Mouse (Mus musculus) limb, embryonic 14.5 days (tissue): Measurements from ENCODE around the gene Slc5a5. TPM values are rescaled to one million over a fixed set of nuclear protein-coding genes. Genes with fewer than 3 reads are reported as not detected.

Experiments
- ATAC-seq: fragments of 200-750 bp; cut with Nextera tagmentation; 2 replicates; pipeline ENCODE4 v1.8.0; 2017; ENCODE audit warnings: low read depth, moderate number of reproducible peaks, moderate TSS enrichment; ENCODE audit not compliant: low FRiP score
- DNase-seq: peaks from one replicate; pipeline ENCODE4 v3.0.0-alpha.2; 2015; ENCODE audit warnings: low spot score
- H3K27ac ChIP-seq: fragments of 300-500 bp; sonication (generic); replicated peaks from 2 replicates; pipeline ENCODE4 v1.5.1; 2014; ENCODE audit warnings: low read depth, mild to moderate bottlenecking, low read length, moderate library complexity, mixed read lengths
- H3K27me3 ChIP-seq: fragments of 300-500 bp; sonication (generic); 2 replicates; pipeline ENCODE4 v1.6.1; 2014; ENCODE audit warnings: low read length, mixed read lengths; ENCODE audit not compliant: control insufficient read depth, insufficient read depth
- H3K36me3 ChIP-seq: fragments of 300-500 bp; sonication (generic); 2 replicates; pipeline ENCODE4 v1.6.1; 2014; ENCODE audit warnings: mild to moderate bottlenecking, low read length, moderate library complexity, mixed read lengths; ENCODE audit not compliant: control insufficient read depth, insufficient read depth
- H3K4me1 ChIP-seq: fragments of 300-500 bp; sonication (generic); 2 replicates; pipeline ENCODE4 v1.6.1; 2014; ENCODE audit warnings: antibody characterized with exemption, low read length, mixed read lengths; ENCODE audit not compliant: control insufficient read depth, insufficient read depth
- H3K4me2 ChIP-seq: fragments of 300-500 bp; sonication (generic); replicated peaks from 2 replicates; pipeline ENCODE4 v1.6.1; 2014; ENCODE audit warnings: low read depth, mild to moderate bottlenecking, low read length, moderate library complexity; ENCODE audit not compliant: severe bottlenecking
- H3K4me3 ChIP-seq: fragments of 300-500 bp; sonication (generic); replicated peaks from 2 replicates; pipeline ENCODE4 v1.5.1; 2014; ENCODE audit warnings: low read length
- H3K9ac ChIP-seq: fragments of 300-500 bp; sonication (generic); 2 replicates; pipeline ENCODE4 v1.6.1; 2014; ENCODE audit warnings: mild to moderate bottlenecking, low read depth, low read length, moderate library complexity; ENCODE audit not compliant: severe bottlenecking
- H3K9me3 ChIP-seq: fragments of 300-500 bp; sonication (generic); 2 replicates; pipeline ENCODE4 v1.6.1; 2016; ENCODE audit warnings: low read length; ENCODE audit not compliant: control insufficient read depth
- POLR2A ChIP-seq: fragments of 200-500 bp; IDR thresholded peaks from 2 replicates; pipeline ENCODE4 v1.8.0; 2012; ENCODE audit warnings: inconsistent platforms, mild to moderate bottlenecking, moderate library complexity, borderline replicate concordance; ENCODE audit not compliant: insufficient read depth, insufficient read length; ENCODE audit errors: extremely low read depth
- WGBS: fragments of 180-500 bp; shearing (Covaris S2); extraction: QIAGEN DNeasy Blood & Tissue Kit; methylation state at CpG from one replicate; pipeline ENCODE4 v1.1.7; 2014; 5-methylcytosine and 5-hydroxymethylcytosine counted together
- polyA plus RNA-seq, 2 experiments: library from polyadenylated mRNA; depleted of rRNA in 1 of 2; stranded (reverse) in 1 of 2; unstranded in 1 of 2; fragments of >200 nt; fragmentation: Nextera tagmentation in 1 of 2; extraction: Ambion mirVana in 1 of 2; gene quantifications; 2 replicates each; pipeline versions ENCODE4 v1.2.1 to v1.2.3; 2012 to 2014

Gene Slc5a5
- polyA plus RNA-seq, 2 experiments: 0.83 to 1.4 TPM

DNA sequence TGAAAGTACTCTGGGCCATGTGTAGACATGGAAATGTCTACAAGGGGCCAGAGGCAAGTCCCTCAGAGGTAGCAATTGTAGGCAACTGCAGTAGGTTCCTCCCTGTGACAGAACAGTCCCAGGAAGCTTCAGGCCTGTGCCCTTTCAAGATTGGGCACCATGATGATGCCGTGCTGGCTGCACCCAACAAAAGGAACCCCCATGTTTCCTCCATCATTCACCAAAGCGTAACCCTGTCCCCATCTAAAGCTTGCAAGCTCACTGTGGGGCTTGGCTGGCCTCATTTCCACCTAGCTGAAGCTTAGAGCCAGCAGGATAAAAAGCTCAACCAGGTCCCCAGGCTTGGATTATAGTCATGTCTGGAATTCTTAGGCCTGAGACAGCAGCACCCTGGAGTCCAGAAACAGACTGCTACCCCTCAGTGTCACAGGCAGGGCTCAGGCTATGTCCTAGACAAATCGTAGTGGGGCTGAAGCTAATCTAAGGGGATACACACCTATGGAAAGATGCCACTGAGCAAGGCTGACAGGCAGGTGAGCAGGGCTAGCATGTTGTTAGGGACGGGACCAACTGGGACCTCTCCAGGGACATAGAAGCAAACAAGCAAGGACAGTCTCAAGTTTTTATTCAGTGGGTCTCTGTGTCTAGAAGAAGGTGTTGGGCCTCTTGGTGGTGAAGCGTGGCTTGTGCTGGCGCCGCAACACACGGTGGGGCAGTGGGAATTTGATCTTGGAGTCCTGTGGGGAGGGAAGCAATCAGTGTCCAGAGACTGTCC, 2.4 kb upstream of the Slc5a5 start:
- H3K27me3 ChIP-seq: peaks cover 33% of the 10 kb centered on the region
- no peak overlapping the region for H3K9ac ChIP-seq
- DNase-seq (no peak), ATAC-seq (no peak)
- no peak overlapping the region for H3K27ac ChIP-seq
- TF ChIP-seq POLR2A: no peak
- H3K4me2 ChIP-seq: no peak overlapping the region
- 92% methylated on average over 8 of the region's 8 CpGs for WGBS
- H3K4me1 ChIP-seq: peaks cover 10% of the 10 kb centered on the region
- H3K4me3 ChIP-seq: no peak overlapping the region
- H3K36me3 ChIP-seq: peaks cover 30% of the 10 kb centered on the region
- no peaks in the 10 kb centered on the region for H3K9me3 ChIP-seq

DNA sequence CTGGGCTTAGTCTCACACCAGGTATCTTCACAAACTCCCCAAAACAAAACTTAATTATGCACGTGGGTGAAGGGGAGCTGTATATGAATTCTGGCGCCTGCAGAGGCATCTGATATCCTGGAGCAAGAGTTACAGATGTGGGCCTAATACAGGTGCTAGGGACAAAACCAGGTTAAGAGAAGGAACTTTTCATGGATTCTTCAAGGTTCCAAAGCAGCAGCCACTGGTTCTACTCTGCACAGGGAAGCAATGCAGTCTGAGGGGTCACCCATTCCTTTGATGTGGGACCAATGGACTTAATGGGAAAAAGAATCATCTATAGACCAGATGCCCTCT, 1.8 kb upstream of the Slc5a5 start:
- H3K27me3 ChIP-seq: peaks cover 33% of the 10 kb centered on the region
- no peak for TF ChIP-seq POLR2A
- 61% methylated on average over 2 of the region's 2 CpGs for WGBS
- no peak overlapping the region for H3K27ac ChIP-seq
- DNase-seq: no peak
- H3K4me1 ChIP-seq: peaks cover 10% of the 10 kb centered on the region
- H3K9ac ChIP-seq: no peak overlapping the region
- no peaks in the 10 kb centered on the region for H3K9me3 ChIP-seq
- no peak overlapping the region for H3K4me3 ChIP-seq
- ATAC-seq: no peak
- H3K4me2 ChIP-seq: no peak overlapping the region
- peaks cover 30% of the 10 kb centered on the region for H3K36me3 ChIP-seq

DNA sequence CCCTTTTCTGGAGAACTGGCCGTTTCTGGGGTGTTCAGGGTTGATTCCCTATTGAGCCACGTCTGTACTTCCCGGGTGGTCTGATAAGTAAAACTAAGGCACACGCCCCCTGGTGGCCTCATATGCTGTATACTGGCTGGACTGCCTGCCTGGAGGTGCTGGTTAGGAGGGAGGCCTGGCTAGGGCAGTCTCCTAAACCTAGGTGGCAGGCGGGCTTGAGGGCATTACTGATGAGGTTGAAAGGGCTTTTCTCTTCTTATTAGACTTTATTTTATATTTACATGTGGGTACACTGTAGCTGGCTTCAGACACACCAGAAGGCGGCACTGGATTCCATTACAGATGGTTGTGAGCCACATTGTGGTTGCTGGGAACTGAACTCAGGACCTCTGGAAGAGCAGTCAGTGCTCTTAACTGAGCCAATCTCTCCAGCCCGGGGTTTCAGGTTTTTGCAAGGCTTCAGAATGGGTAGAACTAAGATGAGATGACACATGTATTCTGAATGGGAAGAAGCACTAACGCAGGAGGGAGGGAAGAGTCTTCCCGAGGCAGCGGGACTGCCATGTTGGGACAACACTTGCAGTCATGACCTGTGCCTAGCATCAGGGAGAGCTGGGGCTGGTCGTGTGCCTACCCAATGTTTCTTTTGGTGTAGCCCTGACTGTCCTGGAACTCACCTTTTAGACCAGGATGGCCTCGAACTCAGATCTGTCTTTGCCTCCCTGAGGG, 1.3 kb upstream of the Slc5a5 start:
- Histone ChIP-seq H3K4me1 (peaks cover 10% of the 10 kb centered on the region), H3K27ac (no peak overlapping the region), H3K9me3 (no peaks in the 10 kb centered on the region), H3K4me2 (no peak overlapping the region), H3K27me3 (peaks cover 33% of the 10 kb centered on the region), H3K9ac (no peak overlapping the region), H3K36me3 (peaks cover 30% of the 10 kb centered on the region), H3K4me3 (no peak overlapping the region)
- ATAC-seq (peak; percentile 28; the same call in 1 of the 2 replicates), DNase-seq (peak; percentile 89)
- no peak for TF ChIP-seq POLR2A
- WGBS: 26% methylated on average over 12 of the region's 12 CpGs

DNA sequence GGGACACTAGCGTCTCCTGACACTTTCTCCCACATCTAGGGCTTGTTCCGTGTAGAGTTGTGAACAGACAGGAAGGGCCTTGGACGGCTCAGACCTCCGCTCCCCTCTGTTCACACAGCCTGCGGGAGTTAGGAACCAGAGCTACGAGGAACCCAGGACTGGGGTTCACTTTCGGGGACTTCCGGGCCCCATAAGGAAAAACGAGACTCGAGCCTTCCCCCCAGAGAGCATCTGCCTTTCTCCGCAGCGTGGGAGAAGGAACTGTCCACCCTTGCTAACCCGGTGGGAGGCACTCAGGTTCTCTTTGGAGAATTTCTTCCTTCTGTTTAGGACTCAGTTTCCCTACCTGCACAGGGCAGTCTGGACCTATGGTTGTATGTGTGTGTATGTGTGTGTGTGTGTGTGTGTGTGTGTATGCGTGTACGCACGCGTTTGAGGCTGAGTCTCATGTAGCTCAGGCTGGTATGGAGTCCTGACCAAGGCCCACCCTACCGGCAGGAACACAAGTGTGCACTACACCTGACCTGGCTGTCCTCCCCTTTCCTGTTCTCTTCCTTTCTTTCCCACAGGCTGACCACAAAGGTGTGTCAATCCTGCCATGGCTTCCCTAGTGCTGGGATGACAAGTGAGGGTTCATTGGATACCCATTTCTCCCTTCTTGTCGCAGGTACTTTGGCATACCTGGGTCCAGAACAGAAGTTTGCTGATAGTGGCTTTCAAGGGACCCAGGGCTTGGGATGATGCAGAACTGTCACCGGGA, 519 bp upstream of the Slc5a5 start:
- peak overlapping the region; percentile 47; the same call in 1 of the 2 replicates for H3K4me2 ChIP-seq
- no peak for ATAC-seq
- H3K4me1 ChIP-seq: peaks cover 6% of the 10 kb centered on the region
- peaks cover 30% of the 10 kb centered on the region for H3K36me3 ChIP-seq
- peak overlapping the region; percentile 36 for H3K9ac ChIP-seq
- WGBS: 28% methylated on average over 18 of the region's 20 CpGs
- DNase-seq: no peak
- H3K4me3 ChIP-seq: peak overlapping the region; percentile 31
- TF ChIP-seq POLR2A: no peak
- H3K27me3 ChIP-seq: peaks cover 33% of the 10 kb centered on the region
- no peaks in the 10 kb centered on the region for H3K9me3 ChIP-seq
- H3K27ac ChIP-seq: no peak overlapping the region

DNA sequence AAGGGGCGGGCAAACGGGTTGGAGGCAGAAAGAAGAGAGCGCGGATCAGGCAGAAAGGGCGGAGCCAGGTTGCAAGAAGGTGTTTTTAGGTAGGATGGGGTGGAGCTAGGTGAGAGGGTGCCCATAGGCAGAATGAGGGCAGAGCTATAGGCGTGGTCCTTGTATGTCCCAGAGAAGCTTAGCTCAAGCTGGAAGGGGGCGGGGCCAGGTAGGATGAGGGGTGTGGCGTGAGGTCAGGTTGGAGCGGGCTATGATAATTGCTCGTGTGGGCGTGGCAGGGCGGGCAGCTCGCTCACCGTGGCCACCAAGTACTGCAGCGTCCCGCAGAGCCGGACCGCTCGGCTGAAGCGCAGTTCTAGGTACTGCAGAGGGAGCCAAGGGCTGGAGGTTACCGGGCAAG, 1.2 kb downstream of the Slc5a5 start:
- no peak overlapping the region for H3K9ac ChIP-seq
- no peaks in the 10 kb centered on the region for H3K9me3 ChIP-seq
- no peak for TF ChIP-seq POLR2A
- peaks cover 33% of the 10 kb centered on the region for H3K27me3 ChIP-seq
- ATAC-seq: no peak
- H3K36me3 ChIP-seq: peaks cover 30% of the 10 kb centered on the region
- no peak for DNase-seq
- H3K4me2 ChIP-seq: no peak overlapping the region
- peaks cover 6% of the 10 kb centered on the region for H3K4me1 ChIP-seq
- WGBS: 4% methylated on average over 21 of the region's 21 CpGs
- H3K27ac ChIP-seq: no peak overlapping the region
- H3K4me3 ChIP-seq: peak overlapping the region; percentile 31; the same call in 1 of the 2 replicates
